Mouse (Mus musculus) right cerebral cortex, postnatal 14 days (tissue): ENCODE results near the gene Six4.
"Not testable (repeated sequence)": the region's sequence is repeated elsewhere in the genome, so short reads cannot be mapped to it uniquely, and the experiment has no call there.

ENCODE experiments used
- DNase-seq: peaks from one replicate; pipeline ENCODE4 v3.0.0; 2022

The Six4 gene

DNA sequence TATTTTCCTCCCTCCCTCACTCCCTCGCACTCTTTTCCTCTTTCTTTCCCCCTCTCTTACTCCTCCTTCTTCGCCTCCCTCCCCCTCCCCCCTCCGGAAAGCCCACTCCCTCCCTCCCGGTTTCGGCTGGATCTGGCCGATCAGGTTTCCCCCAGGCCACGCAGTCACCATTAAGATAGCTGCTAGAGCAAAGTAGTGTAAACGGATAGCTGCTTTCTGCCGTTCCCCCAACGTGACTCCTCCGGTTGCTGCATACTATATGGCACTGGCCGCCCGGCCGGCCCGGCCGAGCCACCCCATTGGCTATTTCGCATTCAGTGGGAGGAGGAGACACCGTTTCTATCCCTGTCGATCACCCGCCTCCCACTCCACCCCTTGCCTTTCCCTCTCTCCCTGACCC, at the start of gene Six4:
Gene Six4, minus strand, starts transcription at position 261 of the 400 bp plus-strand sequence.
- DNase-seq: peak; percentile 26

DNA sequence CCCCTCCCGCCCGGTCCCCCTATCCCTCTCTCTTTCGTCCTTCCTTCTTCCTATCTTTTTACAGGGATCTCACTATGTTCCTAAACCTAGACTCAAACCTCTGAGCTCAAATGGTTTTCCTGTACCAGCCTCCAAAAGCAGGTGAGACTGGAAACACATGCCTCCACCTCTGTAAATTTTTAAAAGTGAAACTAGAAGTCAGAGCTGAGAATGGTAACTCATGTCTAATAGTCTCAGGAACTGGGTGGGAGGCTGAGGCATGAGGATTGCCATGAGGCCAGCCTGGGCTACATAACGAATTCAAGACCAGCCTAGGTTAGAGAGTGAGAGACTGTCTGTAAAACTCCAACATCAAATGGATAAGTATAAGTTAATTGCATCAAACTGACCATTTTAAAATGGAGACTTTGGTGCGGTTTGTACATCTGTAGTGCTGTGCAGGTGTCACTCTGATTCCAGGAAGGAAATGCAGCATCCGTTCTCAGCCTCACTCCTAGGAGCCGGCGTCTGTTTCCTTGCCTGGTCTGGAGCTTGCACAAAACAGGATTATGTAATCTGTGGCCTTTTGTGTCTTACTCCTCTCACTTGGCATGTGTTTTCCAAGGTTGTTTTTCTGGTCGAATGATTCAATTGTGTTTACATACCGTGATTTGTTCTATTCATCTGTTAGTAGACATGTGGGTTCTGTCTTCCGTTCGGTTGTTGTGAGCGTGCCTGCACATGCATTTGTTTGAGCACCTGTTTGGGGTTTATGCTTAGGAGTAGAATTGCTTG, 49.3 kb upstream of the Six4 start:
- no peak for DNase-seq

DNA sequence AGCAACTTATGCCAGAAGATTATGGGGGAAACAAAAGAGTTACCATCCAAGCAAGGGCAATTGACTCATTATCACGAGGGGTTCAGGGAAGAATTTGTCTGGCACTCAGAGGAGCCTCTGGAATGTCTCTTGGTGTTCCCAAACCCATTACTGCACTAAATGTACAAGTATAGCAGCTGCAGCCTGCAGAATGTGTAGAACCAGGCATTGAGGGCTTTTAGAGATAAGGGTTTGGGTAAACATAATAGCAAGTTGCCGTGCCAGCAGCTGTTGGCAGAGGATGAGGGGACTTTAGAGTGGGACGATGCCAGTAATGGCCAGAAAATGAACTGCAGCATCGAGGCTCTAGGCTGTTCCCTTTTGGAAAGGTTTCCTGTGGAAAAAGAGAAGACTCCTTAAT, 47.1 kb upstream of the Six4 start:
- DNase-seq: no peak

DNA sequence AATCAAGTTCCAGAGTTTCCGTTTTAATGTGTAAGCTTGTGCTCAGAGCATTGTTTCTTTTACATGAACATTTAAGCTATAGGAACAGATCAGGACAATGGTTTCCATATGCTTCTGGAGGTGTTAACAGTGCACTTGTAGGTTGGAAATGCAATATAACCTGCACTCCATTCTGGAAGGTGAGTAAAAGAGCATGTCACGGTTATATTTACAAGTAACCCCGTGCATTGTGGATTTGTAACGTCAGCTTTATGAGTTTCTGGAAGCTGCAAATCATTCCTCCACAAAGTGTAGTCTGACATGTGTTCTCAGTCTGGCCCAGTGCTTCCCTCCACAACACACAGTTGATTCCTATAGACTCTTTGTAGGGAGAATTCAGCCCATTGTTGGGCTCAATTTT, 40.9 kb upstream of the Six4 start:
- no peak for DNase-seq

DNA sequence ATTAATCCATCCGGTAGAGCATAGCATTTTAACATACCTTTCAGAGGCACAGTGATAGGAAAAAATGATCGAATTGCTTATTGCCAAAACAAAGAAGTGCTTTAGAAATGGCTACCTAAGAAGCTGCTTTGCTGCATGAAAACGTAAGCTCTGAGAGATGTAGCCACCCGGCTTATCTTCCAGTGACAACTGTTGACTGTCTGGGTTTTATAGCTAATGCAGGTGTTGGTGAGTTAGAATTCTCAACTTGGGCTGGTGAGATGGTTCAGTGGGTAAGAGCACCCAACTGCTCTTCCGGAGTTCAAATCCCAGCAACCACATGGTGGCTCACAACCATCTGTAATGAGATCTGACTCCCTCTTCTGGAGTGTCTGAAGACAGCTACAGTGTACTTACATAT, 37.8 kb upstream of the Six4 start:
- not testable (repeated sequence) for DNase-seq

DNA sequence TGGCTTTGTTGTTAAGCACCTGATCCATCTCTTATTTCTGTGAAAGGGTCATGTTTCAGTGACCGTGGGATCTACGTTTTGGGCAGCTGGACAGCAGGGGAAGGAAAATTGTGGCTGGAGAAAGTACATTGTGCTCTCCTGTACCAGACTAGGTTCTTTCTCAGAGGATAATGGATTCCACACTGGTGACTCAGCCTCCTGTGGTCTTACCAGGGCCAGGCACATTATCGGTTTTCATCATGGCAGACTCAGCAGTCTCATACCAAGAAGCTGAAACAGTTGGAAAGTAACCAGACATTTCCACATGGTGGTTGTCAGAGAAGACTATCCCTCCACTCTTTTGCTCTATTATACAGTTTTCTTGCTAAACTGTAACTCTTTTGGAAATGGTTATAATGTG, 34.0 kb upstream of the Six4 start:
- DNase-seq: no peak

DNA sequence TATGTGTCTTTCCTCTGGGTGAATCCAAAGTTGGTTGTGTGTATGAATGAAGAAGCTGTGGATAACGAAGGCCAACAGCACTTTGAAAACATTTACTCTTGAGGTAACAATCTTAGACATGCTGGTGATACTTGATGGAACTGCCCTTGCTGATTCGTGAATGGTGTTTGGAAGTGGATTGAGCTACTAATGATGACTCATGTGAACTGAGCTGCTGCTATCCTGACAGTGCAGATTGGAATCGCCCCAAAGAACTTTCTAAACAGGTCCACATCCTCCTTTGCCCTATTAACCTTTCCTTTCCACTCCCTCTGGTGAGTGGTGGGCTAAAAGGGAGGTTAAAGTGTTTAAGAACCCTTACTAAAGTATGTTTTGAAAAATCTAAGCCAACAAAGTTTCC, 27.5 kb upstream of the Six4 start:
- DNase-seq: no peak

DNA sequence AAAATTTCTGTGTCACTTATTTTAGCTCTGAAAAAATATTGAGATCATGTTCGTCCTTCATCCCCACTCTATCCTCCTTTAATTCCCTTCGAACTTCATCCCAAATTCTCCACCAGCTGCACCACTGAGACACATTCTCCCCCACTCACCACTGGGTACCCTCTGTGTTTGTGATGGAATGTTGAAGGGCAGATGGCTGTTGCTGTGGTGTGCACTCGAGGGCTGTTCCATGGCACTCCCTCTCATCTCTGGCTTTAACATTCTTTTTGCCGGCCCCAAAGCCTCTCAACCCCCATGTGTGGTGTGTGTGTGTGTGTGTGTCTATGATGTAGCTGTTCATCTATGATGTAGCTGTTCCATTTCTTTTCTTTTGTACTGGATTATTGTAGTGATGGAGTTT, 12.0 kb upstream of the Six4 start:
- no peak for DNase-seq

DNA sequence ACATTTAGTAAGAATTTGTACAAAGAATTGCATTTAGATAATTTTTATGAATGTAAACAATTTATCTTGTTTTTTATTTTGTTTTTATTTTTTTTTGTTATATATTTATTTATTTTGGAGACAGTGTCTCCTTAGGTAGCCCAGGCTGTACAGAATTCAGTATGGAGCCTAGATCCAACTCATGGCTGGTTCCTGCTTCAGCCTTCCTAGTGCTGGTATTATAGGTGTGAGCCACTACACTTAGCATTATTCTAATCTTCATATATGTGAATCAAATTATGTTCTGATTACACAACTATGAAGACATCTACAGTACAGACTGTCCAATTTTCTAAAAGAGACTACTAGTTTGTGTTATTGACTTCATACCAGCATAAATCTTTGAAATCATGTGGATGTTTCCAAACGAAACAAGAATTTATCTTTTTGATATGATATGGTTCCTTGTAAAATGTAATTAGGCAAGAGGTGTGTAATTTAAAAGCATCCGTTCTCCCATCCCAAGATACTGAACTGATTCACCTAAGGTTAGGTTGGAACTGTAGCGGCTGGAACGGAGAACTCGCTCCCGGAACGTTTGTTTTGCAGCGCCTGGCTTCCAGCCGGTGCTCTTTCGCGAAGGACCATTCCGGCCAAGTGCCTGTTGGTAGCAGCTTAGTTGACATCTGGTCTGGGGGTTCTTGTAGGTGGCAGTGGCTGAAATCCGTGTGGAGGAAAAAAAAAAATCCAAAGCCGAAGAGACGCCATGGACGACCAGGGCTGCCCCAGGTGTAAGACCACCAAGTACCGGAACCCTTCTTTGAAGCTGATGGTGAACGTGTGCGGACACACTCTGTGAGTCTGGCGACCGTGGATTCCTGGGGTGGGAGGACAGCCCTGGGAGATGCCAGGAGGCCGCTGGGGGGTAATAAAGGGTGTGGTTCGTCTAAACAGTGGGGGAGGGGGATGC, 10.1 kb upstream of the Six4 start, which contains the start of gene Mnat1:
Gene Mnat1, plus strand, starts transcription at position 625 of the 949 bp plus-strand sequence.
- peak; percentile 70 for DNase-seq

DNA sequence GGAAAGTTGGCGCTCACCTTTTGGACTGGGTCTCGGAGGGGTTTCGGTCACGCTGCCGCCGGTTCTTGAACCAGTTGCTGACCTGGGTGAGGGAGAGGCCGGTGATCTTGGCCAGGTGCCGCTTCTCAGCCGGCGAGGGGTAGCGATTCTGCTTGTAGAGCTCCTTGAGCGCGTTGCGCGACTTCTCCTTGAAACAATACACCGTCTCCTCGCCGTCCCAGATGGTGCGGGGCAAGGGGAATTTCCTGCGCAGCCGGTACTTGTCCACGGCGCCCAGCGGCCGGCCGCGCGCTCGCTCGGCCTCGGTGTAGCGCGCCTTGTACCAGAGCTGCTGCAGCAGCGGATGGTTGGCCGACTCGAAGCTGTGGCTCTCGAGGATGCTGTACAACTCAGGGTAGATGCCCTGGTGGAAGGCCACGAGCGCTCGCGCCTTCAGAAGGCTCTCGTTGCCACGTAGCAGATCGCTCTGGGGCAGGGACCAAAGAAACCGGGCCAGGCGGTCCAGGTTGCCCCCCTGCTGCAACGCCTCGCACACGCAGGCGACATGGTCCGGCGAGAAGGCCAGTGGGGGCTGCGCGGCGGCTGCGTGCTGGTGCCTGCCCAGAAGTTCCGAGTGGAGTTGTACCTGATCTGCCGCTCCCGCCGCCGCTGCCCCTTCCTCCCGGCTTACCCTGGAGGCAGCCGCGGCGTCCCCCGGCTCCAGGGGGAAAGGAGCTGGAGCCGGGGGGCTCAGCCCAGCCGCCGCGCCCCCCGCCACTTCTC, 749 bp downstream of the Six4 start:
- peak; percentile 22 for DNase-seq

DNA sequence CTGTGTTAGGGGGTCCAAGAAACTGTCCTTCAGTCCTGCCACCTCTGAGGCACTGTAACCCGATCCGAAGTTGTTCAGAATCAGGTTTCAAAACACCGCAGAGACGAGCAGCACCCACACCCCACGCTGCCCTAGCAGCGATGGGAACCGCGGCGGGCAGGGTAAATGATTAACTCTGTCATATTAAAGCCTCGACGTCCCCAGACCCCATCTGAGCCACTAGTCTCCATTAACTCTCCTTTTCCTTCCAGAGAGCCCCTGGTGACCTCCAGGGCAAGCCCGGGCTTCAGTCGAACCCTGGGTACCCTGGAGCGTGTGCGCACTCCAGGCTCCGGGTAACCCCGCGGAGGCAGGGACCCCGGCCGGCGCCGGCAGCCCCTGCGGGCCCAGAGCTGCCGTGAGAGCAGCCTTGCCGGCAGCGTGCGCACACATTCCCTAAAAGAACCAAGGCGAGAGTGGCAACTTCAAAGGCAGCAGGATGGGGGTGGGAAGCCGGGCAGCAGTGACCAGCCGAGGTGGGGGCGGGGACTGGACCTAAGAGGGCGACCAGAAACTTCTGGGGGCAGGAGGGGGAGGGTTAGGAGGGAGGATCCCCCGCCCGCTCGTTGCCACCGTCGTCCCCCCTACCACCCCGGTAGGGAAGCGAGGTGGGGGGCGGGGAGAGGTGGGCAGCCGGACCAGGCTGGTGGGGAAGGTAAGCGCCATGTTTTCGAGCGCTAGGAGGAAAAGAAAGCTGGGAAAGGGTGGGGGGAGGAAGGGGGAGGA, 1.5 kb downstream of the Six4 start:
- no peak for DNase-seq

DNA sequence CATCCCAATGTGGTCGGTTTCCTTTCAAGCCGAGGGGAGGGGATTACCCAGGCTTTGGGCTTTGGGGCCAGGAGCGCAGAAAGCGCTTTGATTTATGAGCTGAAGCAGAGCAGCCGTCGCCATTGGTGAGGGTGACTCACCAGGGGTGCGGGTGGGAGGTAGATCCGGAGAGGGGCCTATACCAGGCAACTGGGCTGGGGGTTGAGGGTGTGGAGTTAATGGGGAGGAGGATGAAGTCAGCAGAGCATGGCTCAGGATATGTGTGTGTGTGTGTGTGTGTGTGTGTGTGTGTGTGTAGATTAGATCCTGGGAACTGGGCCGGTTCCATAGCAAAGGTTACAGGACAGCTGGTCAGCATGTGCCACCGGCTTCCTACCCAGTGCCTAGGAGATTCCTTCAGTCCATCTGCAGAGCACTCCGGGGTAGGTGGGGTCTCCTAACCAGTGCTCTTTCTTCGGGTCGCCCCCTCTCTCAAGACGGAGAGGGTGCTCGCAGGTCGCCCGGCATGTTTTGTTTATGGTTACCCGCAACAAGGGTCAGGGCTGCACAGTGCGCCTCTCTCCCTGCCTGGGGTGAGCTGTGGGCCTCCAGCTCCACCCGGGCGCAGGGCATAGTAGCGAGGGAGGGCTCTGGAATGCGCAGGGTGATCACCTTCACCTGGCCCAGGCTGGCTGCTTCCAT, 2.7 kb downstream of the Six4 start:
- no peak for DNase-seq

DNA sequence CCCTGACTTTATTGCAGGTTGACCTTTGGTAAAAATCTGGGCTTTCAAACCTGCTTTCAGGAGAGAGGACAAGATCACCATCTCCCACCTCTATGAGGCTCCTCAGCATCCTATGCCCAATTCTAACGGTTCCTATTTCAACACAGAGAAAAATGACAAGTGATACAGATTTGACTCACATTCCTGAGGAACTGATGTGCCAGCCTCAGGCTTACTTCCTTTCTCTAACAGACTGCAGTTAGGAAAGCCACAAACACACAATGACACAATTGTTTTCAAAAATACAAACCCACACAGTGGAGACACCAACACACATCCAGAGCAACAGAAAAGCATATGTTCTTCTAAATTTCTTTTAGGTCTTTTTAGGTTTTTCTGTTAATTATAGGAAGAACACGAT, 5.4 kb downstream of the Six4 start:
- DNase-seq: no peak

DNA sequence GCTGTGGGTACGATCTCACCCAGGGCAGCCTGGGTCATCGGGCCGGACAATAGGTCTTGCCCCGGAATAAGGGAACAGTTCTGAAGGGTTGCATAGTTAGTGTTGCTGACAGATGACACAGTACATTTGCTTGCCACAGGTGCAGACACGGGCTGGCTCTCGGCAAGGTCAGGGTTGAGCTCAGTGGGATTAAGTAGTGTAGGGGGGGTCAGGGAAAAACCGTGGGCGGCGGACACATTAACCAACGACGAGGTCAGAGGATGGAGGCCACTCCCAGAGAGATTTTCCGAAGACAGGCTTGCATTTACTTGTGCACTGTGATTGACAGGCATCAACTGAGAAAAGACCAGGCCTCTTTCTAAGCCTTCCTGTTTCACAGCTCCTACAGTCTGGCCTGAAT, 9.5 kb downstream of the Six4 start:
- DNase-seq: no peak

DNA sequence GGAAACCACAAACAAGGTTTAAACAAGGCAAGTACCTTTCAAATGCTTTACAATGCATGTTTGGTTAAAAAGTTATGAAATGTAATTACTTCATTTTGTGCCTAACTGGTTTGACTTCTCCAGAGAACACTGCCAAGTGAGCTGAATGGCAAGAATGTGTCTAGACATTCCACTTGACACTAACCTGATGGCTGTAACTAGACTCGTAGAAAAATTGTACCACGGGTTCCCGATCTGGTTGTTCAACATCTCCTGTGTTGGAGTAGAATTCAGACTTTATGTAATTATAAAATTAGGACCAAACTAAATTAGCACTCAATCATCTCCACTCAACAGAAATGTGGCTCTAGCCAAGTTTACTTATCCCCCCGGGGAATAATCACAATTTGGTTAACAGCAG, 14.7 kb downstream of the Six4 start:
- no peak for DNase-seq

DNA sequence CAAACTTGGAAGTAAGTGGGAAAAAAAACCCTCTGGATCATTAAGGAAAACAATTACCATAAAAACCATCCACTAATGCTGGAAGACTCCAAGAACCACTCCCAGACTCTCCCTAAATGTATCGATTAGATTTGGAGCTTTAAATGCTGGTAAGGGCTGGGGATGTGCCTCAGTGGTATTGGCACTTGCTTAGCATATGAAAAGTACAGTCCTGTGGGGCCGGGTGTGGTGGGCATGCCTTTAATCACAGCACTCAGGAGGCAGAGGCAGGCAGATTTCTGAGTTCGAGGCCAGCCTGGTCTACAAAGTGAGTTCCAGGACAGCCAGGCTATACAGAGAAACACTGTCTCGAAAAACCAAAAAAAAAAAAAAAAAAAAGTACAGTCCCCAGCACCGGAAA, 17.1 kb downstream of the Six4 start:
- DNase-seq: not testable (repeated sequence)

DNA sequence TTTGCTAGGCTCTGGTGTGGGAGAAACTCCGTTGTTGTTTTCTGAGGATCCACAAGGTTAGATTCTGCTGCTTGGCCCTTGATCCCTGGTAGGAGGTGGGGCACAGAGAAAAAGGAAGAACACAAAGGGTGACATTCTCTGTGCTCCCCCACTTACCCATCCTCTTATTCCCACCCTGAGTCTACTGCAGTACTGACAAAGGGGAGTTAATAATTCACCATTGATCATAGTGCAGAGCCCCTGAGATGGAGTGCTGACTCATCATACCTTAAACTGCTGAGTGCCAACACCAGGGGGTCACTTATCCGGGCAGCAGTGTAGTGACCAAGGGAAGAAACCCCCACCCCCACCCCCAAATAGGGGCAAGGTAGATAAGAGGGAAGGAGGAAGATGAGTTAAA, 18.7 kb downstream of the Six4 start:
- DNase-seq: no peak

DNA sequence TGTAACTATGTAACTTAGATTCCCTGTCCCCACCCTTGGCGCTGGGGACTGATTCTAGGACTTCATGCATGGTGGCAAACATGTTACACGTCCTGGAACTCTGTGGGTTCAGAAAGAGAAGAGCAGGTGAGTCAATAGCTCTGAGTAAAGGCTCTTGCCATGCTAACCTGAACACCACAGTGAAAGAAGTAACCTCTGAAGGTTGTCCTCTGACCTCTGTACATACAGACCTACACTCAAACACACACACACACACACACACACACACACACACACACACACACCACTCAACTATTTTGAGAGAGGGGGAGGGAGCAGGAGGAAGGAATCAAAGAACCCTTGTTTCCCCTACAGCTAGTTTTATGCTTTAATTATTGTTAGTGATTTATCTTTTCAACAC, 19.1 kb downstream of the Six4 start:
- DNase-seq: no peak

DNA sequence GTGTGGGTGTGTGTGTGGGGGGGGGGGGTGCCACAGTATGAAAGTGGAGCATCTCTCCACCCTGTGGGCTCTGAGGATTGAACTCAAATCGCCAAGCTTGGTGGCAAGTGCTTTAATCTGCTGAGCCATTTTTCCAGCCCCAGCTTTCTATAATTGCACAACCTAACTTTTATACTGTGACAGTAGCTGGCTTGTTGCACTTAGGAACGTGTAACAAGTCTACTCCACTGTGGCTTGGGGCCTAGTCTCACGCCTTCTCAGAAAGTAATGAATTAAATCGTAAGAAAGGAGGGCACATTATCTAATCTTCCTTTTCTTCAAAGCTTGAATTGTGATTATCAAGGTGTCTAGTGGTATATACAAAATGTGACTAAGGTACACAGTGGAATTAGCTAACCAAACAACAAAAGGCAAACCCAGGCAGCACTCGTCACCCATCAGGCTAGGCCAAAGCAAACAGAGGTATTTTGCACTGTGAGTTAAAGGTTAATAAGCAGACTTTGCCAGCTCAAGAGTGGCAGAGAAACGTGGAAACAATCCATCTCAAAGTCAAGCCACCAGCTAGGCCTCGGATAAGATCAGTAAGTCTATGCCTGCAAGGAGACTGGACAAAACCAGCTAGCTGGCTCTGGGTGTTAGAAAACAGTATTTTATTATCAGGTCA, 22.5 kb downstream of the Six4 start:
- no peak for DNase-seq

DNA sequence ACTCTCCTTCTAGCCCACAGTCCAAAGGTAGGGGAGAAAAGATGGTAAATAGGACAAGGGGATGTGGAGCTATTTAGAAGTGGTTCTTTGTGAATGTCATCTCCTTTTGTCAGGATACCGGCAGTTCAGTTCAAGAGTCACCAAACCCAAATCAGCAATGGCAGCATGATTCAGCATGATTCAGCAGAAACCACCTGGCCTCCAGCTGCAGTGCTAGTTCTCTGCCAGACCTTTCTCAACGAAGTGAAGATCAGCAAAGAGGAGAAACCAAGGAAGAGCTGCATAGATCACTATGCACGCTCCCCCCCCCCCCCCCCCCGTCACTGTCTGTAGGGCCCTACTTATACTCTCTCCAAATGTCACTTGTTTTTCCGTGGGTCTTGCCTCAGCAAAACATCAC, 24.3 kb downstream of the Six4 start:
- DNase-seq: no peak

DNA sequence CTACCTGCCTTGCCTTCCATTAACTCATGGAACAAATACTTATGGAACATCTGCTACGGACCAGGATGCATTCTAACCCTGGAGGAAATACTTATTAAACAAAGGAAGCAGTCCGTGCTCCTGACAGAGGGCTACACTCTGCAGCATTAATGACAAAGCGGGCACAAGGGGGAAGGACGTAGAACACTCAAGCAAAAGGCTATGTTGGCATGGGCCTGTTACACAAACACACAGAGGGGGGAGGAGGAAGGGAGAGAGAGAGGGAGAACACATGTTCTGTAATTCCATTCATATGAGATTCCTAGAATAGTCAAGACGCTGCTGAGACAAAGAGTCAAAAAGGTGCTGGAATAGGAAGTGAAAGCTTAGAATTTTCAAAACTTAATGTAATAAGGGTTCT, 24.8 kb downstream of the Six4 start:
- DNase-seq: no peak
